27 mouse cellular contexts compared by ENCODE assay signal in genomic region chr2:165943113-165943512, GRCm38 (mm10).
"Had no signal": no experiment of that assay in that cellular context is flagged by ENCODE, and none has a peak within 500 bp of the region (broad histone marks: within the 10 kb centered on the region; RNA-seq: fewer than 3 reads in every experiment).

No protein-coding gene starts in this region.

- H3K27ac ChIP-seq: embryonic facial prominence, embryonic 10.5 days; embryonic facial prominence, embryonic 12.5 days; embryonic facial prominence, embryonic 13.5 days; embryonic facial prominence, embryonic 15.5 days; forebrain, embryonic 10.5 days; forebrain, embryonic 12.5 days; forebrain, embryonic 13.5 days; forebrain, embryonic 15.5 days; gastrocnemius, adult 2 months; heart, adult 2 months had no signal

- DNase-seq: cerebellum, adult 9-10 months; cerebellum, adult 9-11 months; cerebellum, postnatal 10 days; cerebellum, postnatal 14 days; cerebellum, postnatal 25 days; cerebellum, postnatal 36 days; embryo, embryonic 11 days; forebrain, postnatal 0 days; gastrocnemius, adult 2 months; gastrocnemius, postnatal 10 days; gastrocnemius, postnatal 14 days; gastrocnemius, postnatal 25 days; gastrocnemius, postnatal 36 days; heart, adult 11 months; heart, adult 18-20 months; heart, adult 2 months had no signal

- ATAC-seq: forebrain, embryonic 13.5 days; forebrain, embryonic 14.5 days; forebrain, embryonic 15.5 days; forebrain, embryonic 16.5 days; forebrain, postnatal 0 days had no signal

- H3K36me3 ChIP-seq: embryonic facial prominence, embryonic 10.5 days; embryonic facial prominence, embryonic 12.5 days; embryonic facial prominence, embryonic 13.5 days; embryonic facial prominence, embryonic 15.5 days; forebrain, embryonic 10.5 days; forebrain, embryonic 12.5 days; forebrain, embryonic 15.5 days had no signal

- H3K9me3 ChIP-seq: embryonic facial prominence, embryonic 10.5 days; embryonic facial prominence, embryonic 12.5 days; embryonic facial prominence, embryonic 13.5 days; embryonic facial prominence, embryonic 15.5 days; forebrain, embryonic 10.5 days; forebrain, embryonic 12.5 days; forebrain, embryonic 13.5 days; forebrain, embryonic 15.5 days had no signal

- H3K4me2 ChIP-seq: embryonic facial prominence, embryonic 12.5 days; embryonic facial prominence, embryonic 13.5 days; embryonic facial prominence, embryonic 15.5 days; forebrain, embryonic 12.5 days; forebrain, embryonic 13.5 days; forebrain, embryonic 15.5 days had no signal

- H3K9ac ChIP-seq: embryonic facial prominence, embryonic 12.5 days; embryonic facial prominence, embryonic 13.5 days; embryonic facial prominence, embryonic 15.5 days; forebrain, embryonic 12.5 days; forebrain, embryonic 13.5 days; forebrain, embryonic 15.5 days; forebrain, postnatal 0 days had no signal

- H3K4me1 ChIP-seq: embryonic facial prominence, embryonic 12.5 days; embryonic facial prominence, embryonic 15.5 days; forebrain, embryonic 12.5 days; forebrain, embryonic 13.5 days; forebrain, embryonic 15.5 days had no signal

- H3K4me3 ChIP-seq: embryonic facial prominence, embryonic 10.5 days; embryonic facial prominence, embryonic 12.5 days; embryonic facial prominence, embryonic 13.5 days; embryonic facial prominence, embryonic 15.5 days; erythroblast, embryonic 14.5 days; forebrain, embryonic 10.5 days; forebrain, embryonic 12.5 days; forebrain, embryonic 13.5 days; forebrain, embryonic 15.5 days; gastrocnemius, adult 2 months; heart, adult 2 months had no signal

- H3K27me3 ChIP-seq: embryonic facial prominence, embryonic 12.5 days; embryonic facial prominence, embryonic 13.5 days; embryonic facial prominence, embryonic 15.5 days; forebrain, embryonic 12.5 days; forebrain, embryonic 13.5 days; forebrain, embryonic 15.5 days had no signal
